Mouse (Mus musculus) testis, adult 2 months (tissue): ENCODE measurements around the gene Cotl1.

Experiments used
- CTCF ChIP-seq: fragments of 200-500 bp; IDR thresholded peaks from 2 replicates; pipeline ENCODE4 v1.5.1; 2012; ENCODE audit warnings: low read depth, mild to moderate bottlenecking, inconsistent platforms, low read length, moderate library complexity; ENCODE audit not compliant: control insufficient read depth, insufficient read depth, insufficient replicate concordance
- POLR2A ChIP-seq: fragments of 200-500 bp; IDR thresholded peaks from 2 replicates; pipeline ENCODE4 v1.6.1; 2012; ENCODE audit warnings: low read depth, mild to moderate bottlenecking, inconsistent platforms, low read length, moderate library complexity; ENCODE audit not compliant: control insufficient read depth

GRCm38 (mm10) chr8:119887130-119887529 lies 46.8 kb upstream of the Cotl1 start:
- TF ChIP-seq CTCF (peak; percentile 88; the same call in 1 of the 2 replicates), POLR2A (no peak)
